Mouse (Mus musculus) lung, adult 2 months (tissue): ENCODE measurements around the gene Zfp697. TPM values are rescaled to one million over a fixed set of nuclear protein-coding genes. Genes with fewer than 3 reads are reported as not detected.
"Not testable (repeated sequence)": the region's sequence is repeated elsewhere in the genome, so short reads cannot be mapped to it uniquely, and the experiment has no call there.

ENCODE experiments used
- DNase-seq: peaks from one replicate; pipeline ENCODE4 v3.0.0; 2022
- H3K4me1 ChIP-seq: fragments of 200-500 bp; 2 replicates; pipeline ENCODE4 v1.6.1; 2011; ENCODE audit warnings: low read length; ENCODE audit not compliant: control insufficient read depth, insufficient read depth
- H3K4me3 ChIP-seq: fragments of 200-500 bp; replicated peaks from 2 replicates; pipeline ENCODE3; 2011; ENCODE audit warnings: low read depth, mild to moderate bottlenecking, control low read depth, low read length; ENCODE audit errors: extremely low read depth
- WGBS: fragments of 180-500 bp; shearing (Covaris S2); methylation state at CpG from one replicate; pipeline ENCODE4 v1.1.7; 2018; 5-methylcytosine and 5-hydroxymethylcytosine counted together
- polyA plus RNA-seq: library from polyadenylated mRNA; depleted of rRNA; stranded (reverse); fragments of >200 nt; gene quantifications from 2 replicates; pipeline ENCODE4 v1.2.3, GENCODE M21; 2012

The Zfp697 gene
- polyA plus RNA-seq, 1 experiment, result 17.0 TPM

- not testable (repeated sequence) for DNase-seq
Measured at GRCm38 (mm10) chr3:98497401-98497800, 115.1 kb downstream of the Zfp697 start.

DNA sequence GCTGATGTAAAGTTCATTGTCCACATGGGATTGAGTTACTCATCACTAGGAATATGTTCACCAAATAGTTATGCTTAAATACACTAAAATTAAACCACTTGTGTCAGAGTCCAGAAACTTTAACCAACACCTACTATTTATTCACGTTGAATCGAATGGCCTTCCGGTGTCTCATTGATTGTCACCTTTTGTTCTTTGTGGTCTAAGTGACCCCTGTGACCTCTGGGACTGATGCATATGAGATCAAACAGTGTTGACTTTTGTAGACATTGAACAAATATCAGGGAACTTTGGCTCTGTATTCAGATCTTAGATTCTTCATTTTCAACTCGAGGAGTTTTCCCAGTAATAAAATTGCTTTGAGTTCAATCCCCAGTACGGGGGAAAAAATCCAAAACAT, 125.0 kb downstream of the Zfp697 start:
- no CpG with 5 or more reads among the region's 5 CpGs for WGBS
- not testable (repeated sequence) for H3K4me3 ChIP-seq, DNase-seq, H3K4me1 ChIP-seq

More at GRCm38 (mm10) chr3:98497401-98497800, 115.1 kb downstream of the Zfp697 start:
- not testable (repeated sequence) for H3K4me1 ChIP-seq, H3K4me3 ChIP-seq

DNA sequence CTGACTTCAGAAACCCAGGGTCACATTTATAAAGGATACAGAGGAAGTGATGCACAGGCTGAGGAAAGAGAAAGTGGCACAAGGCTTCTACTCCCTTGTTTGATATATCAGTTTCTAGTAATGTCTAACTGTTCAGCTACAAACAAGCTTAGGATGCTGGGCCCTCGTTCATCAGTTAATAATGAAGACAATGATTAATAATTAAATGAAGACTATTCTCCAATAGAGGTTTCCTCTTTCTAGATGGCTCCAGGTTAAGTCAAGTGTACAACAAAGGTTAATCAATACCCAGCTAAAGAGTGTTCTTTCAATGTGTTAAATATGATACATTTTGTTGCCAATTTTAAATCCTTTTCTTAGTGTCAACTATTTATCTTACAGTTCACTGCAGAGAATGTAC, 128.2 kb downstream of the Zfp697 start, which contains the start of gene Hsd3b4:
TSS of gene Hsd3b4 (minus strand) at position 101 of the 400 bp plus-strand sequence.
- WGBS, result no CpG with 5 or more reads among the region's 1 CpGs
- not testable (repeated sequence) for DNase-seq, H3K4me3 ChIP-seq, H3K4me1 ChIP-seq

DNA sequence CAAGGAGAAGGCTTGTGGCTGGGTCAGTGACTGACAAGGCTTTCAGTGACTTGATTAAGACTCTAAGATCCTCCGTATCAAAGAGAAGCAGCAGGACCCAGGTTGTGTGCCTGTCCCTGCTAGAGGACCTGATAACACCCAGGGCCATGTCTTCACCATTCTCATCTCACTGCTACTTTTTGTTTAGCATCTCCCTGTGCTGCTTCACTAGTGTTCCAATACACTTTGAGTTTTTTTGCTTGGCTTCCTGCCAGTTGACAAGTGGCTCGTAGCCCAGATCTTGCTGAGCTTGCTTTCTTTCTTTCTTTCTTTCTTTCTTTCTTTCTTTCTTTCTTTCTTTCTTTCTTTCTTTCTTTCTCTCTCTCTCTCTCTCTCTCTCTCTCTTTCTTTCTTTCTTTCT, 140.5 kb downstream of the Zfp697 start:
- DNase-seq, H3K4me1 ChIP-seq, H3K4me3 ChIP-seq: not testable (repeated sequence)
- WGBS, result 14% methylated on average over 1 of the region's 2 CpGs

GRCm38 (mm10) chr3:98524552-98524951, 142.3 kb downstream of the Zfp697 start:
- WGBS, result no CpG with 5 or more reads among the region's 1 CpGs
- not testable (repeated sequence) for H3K4me1 ChIP-seq, H3K4me3 ChIP-seq, DNase-seq

GRCm38 (mm10) chr3:98524978-98525377, 142.7 kb downstream of the Zfp697 start:
- not testable (repeated sequence) for H3K4me3 ChIP-seq, H3K4me1 ChIP-seq, DNase-seq

DNA sequence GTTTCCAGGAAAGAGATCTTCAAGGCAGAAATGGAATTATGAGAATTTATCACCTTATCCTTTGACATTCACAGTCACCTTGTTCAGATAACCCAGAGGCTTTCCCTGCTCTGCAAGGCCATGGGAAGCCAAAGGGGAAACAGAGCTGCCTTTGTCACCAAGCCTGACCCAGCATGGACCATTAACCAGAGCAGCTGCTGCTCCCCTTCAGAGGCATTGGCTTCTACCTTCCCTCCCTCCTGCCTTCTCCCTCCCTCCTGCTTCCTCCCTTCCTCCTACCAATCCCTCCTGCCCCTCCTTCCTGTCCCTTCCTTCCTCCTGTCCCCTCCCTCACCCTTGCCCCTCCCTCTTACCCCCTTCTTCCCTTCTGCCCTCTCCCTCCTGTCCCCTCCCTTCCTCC, 165.4 kb downstream of the Zfp697 start:
- not testable (repeated sequence) for H3K4me3 ChIP-seq, H3K4me1 ChIP-seq, DNase-seq

GRCm38 (mm10) chr3:98548495-98548894, 166.2 kb downstream of the Zfp697 start:
- not testable (repeated sequence) for H3K4me1 ChIP-seq, DNase-seq, H3K4me3 ChIP-seq
- no CpG with 5 or more reads among the region's 1 CpGs for WGBS

DNA sequence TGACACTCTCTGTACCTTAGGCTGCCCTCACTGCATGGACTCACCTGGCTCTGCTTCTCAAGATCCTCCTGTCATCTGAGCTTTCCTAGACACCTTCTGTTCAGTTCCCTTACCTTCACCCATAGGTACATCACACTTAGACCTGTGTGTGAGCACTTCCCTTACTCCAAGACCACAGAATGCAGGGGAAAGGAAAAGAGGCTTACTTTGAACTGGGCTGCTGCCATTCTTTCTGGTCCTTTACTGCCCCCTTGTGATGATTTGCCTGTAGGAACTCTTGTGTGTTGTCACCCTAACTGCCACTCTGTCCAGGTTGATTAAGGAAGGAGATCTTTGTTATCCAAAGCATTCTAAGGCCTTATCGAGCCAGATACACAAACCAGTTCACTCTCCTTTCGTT, 168.0 kb downstream of the Zfp697 start:
- H3K4me1 ChIP-seq, DNase-seq, H3K4me3 ChIP-seq: not testable (repeated sequence)
- no CpG with 5 or more reads among the region's 2 CpGs for WGBS

DNA sequence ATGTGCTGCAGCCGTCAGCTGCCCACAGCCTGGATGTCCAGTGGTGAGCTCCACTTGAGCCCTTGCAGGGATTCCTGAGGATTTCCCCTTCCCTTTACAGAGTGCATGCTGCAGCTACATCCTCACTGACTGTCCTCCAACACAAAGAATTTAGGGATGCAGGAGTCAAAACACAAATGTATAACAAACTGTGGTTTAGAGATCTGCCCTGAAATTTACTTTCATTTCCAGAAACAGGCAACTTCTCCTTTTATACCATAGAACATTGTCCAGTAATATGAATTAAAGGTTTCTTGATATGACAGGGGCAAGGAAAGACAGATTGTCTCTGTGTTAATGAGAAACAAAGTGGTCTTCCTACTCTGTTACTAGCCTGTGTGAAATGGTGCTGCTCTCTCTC, 168.6 kb downstream of the Zfp697 start:
- H3K4me1 ChIP-seq, DNase-seq, H3K4me3 ChIP-seq: not testable (repeated sequence)
- WGBS, result no CpG with 5 or more reads among the region's 1 CpGs

DNA sequence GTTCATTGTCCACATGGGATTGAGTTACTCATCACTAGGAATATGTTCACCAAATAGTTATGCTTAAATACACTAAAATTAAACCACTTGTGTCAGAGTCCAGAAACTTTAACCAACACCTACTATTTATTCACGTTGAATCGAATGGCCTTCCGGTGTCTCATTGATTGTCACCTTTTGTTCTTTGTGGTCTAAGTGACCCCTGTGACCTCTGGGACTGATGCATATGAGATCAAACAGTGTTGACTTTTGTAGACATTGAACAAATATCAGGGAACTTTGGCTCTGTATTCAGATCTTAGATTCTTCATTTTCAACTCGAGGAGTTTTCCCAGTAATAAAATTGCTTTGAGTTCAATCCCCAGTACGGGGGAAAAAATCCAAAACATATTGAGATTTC, 178.4 kb downstream of the Zfp697 start:
- WGBS, result no CpG with 5 or more reads among the region's 5 CpGs

DNA sequence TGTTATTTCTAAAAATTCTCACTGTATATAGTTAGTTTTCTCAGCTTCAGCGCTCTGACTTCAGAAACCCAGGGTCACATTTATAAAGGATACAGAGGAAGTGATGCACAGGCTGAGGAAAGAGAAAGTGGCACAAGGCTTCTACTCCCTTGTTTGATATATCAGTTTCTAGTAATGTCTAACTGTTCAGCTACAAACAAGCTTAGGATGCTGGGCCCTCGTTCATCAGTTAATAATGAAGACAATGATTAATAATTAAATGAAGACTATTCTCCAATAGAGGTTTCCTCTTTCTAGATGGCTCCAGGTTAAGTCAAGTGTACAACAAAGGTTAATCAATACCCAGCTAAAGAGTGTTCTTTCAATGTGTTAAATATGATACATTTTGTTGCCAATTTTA, 181.6 kb downstream of the Zfp697 start:
- WGBS, result no CpG with 5 or more reads among the region's 2 CpGs
- not testable (repeated sequence) for H3K4me1 ChIP-seq, DNase-seq, H3K4me3 ChIP-seq

More for the DNA sequence above, 178.4 kb downstream of the Zfp697 start:
- DNase-seq, H3K4me1 ChIP-seq, H3K4me3 ChIP-seq: not testable (repeated sequence)

DNA sequence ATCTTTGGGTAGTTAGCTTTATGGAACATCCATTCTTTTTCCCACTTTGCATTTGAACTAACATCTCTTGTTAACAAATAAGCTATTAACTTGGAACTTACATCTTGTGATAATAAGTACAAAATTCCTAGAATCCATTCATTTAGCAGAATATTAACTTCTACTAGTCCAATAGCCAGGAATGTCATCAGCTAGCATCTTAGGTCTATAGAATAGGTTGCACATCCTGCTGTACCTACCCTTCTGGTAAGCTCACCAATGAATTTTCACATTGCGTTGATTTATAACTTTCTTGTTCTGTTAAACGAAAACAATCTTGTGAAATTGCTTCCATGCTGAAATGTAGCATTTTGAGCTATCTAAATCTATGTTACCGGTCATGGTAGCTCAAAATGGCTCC, 182.6 kb downstream of the Zfp697 start:
- H3K4me1 ChIP-seq, H3K4me3 ChIP-seq, DNase-seq: not testable (repeated sequence)
- WGBS, result no CpG with 5 or more reads among the region's 3 CpGs

DNA sequence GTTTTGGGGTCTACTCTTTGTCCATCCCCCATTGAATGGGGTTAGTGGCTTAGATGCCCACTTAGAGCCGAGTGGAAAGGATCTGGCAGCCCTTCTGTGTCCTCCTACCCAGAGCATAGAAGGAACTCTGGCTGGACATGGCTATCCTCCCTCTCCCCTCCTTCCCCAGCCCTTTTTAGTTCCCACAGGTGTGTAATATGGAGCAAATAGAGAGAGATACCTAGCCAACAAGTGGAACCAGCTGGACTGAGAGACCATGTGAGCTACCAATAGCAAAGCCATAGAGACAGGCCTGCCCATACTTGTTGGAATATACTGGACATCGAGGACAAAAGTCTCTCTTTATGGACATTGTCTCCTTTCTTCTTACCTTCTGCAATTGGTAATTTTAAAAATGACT, 185.5 kb downstream of the Zfp697 start:
- not testable (repeated sequence) for H3K4me1 ChIP-seq, H3K4me3 ChIP-seq, DNase-seq
- 74% methylated on average over 2 of the region's 2 CpGs for WGBS

DNA sequence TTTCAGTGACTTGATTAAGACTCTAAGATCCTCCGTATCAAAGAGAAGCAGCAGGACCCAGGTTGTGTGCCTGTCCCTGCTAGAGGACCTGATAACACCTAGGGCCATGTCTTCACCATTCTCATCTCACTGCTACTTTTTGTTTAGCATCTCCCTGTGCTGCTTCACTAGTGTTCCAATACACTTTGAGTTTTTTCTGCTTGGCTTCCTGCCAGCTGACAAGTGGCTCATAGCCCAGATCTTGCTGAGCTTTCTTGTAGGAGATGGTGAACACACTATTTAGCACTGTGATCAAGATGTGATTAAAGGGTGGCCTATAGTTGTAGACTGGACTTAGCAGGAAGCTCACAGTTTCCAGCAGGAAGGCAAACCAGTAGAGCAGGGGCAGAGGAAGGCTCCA, 198.8 kb downstream of the Zfp697 start:
- H3K4me3 ChIP-seq, DNase-seq, H3K4me1 ChIP-seq: not testable (repeated sequence)
- WGBS, result 78% methylated on average over 1 of the region's 1 CpGs

- DNase-seq, H3K4me3 ChIP-seq, H3K4me1 ChIP-seq: not testable (repeated sequence)
- whole genome bisulfite sequencing, result no CpG with 5 or more reads among the region's 1 CpGs
Measured at GRCm38 (mm10) chr3:98582202-98582601, 199.9 kb downstream of the Zfp697 start.

GRCm38 (mm10) chr3:98582622-98583021, 200.4 kb downstream of the Zfp697 start:
- H3K4me1 ChIP-seq, H3K4me3 ChIP-seq, DNase-seq: not testable (repeated sequence)
